Mouse (Mus musculus): Measurements from ENCODE around the gene C1rl. TPM values are rescaled to one million over a fixed set of nuclear protein-coding genes. Genes with fewer than 3 reads are reported as not detected.
"Not testable (repeated sequence)": the region's sequence is repeated elsewhere in the genome, so short reads cannot be mapped to it uniquely, and the experiment has no call there.

The C1rl gene
- polyA plus RNA-seq, 2 experiments: 0.47 to 0.81 TPM

- not testable (repeated sequence) for H3K9ac ChIP-seq (ENCODE audit: low read depth, low read length, severe bottlenecking); H3K4me3 ChIP-seq (replicated peaks; ENCODE audit: low read length); H3K9me3 ChIP-seq (ENCODE audit: control insufficient read depth, low read length); DNase-seq (ENCODE audit: low spot score); ATAC-seq (ENCODE audit: low FRiP score, low read depth); H3K27ac ChIP-seq (replicated peaks; ENCODE audit: low read depth, low read length); H3K36me3 ChIP-seq (ENCODE audit: control insufficient read depth, insufficient read depth, low read length); H3K4me2 ChIP-seq (replicated peaks; ENCODE audit: low read depth, low read length, severe bottlenecking); H3K4me1 ChIP-seq (ENCODE audit: control insufficient read depth, insufficient read depth, low read length); H3K27me3 ChIP-seq (ENCODE audit: control insufficient read depth, insufficient read depth, low read length)
- WGBS: 11% methylated on average over 1 of the region's 1 CpGs
Measured at GRCm38 (mm10) chr6:124542284-124542683, 49.4 kb downstream of the C1rl start, which contains the start of gene C1s1. Gene C1s1 (minus strand): TSS chr6:124542359.

DNA sequence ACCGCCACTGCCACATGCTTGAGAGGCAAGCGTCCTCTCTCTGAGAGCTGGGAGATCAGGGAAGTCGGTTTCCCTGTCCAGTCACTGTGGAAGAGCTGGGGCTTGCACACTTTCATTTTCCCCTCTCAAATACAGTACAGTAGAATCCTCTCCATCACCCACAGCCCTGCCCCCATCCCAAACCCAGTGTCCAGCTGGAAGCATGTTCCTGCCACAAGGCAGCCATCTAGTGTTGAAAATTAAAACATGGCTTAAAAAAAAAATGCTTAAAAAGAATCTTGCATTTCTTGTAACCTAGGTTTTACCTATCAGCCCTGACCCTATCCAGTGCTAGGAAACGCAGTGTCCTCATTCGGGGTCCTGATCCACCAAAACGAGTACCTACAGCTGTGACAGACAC, 51.6 kb downstream of the C1rl start:
- ATAC-seq (ENCODE audit: low FRiP score, low read depth) (no peak), DNase-seq (ENCODE audit: low spot score) (no peak)
- Histone ChIP-seq H3K4me3 (replicated peaks; ENCODE audit: low read length) (no peak overlapping the region), H3K4me2 (replicated peaks; ENCODE audit: low read depth, low read length, severe bottlenecking) (no peak overlapping the region), H3K9me3 (ENCODE audit: control insufficient read depth, low read length) (no peaks in the 10 kb centered on the region; the same call in 1 of the 2 replicates), H3K9ac (ENCODE audit: low read depth, low read length, severe bottlenecking) (no peak overlapping the region), H3K27ac (replicated peaks; ENCODE audit: low read depth, low read length) (no peak overlapping the region), H3K36me3 (ENCODE audit: control insufficient read depth, insufficient read depth, low read length) (no peaks in the 10 kb centered on the region), H3K27me3 (ENCODE audit: control insufficient read depth, insufficient read depth, low read length) (no peaks in the 10 kb centered on the region), H3K4me1 (ENCODE audit: control insufficient read depth, insufficient read depth, low read length) (no peaks in the 10 kb centered on the region)
- TF ChIP-seq POLR2A (IDR thresholded peaks at IDR 0.05; ENCODE audit: borderline replicate concordance, extremely low read depth, insufficient read depth, insufficient read length): no peak
- WGBS: 84% methylated on average over 5 of the region's 6 CpGs

DNA sequence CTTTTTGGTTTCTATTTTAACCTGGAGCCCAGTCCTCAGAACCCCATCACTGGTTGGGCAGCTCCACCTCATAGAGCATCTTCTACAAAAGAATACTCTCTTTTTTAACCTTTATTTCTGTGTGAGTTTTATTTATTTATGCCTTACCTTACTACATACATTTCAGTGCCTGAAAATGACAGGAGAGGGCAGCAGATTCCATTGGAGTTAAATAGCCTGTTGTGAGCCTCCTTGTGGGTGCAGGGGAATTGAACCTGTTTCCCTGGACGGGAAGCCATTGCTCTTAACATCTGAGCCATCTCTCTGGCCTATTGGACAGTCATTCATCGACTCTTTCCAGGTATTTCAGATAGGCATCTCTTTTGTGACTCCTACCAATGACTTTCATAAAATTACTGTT, 52.5 kb downstream of the C1rl start:
- H3K27me3 ChIP-seq (ENCODE audit: control insufficient read depth, insufficient read depth, low read length): no peaks in the 10 kb centered on the region
- no peak overlapping the region for H3K4me3 ChIP-seq (replicated peaks; ENCODE audit: low read length)
- ATAC-seq (ENCODE audit: low FRiP score, low read depth) (no peak), DNase-seq (ENCODE audit: low spot score) (no peak)
- H3K36me3 ChIP-seq (ENCODE audit: control insufficient read depth, insufficient read depth, low read length): no peaks in the 10 kb centered on the region
- no peak overlapping the region for H3K27ac ChIP-seq (replicated peaks; ENCODE audit: low read depth, low read length)
- H3K9ac ChIP-seq (ENCODE audit: low read depth, low read length, severe bottlenecking): no peak overlapping the region
- no peaks in the 10 kb centered on the region; the same call in 1 of the 2 replicates for H3K9me3 ChIP-seq (ENCODE audit: control insufficient read depth, low read length)
- no peaks in the 10 kb centered on the region for H3K4me1 ChIP-seq (ENCODE audit: control insufficient read depth, insufficient read depth, low read length)
- H3K4me2 ChIP-seq (replicated peaks; ENCODE audit: low read depth, low read length, severe bottlenecking): no peak overlapping the region
- WGBS: 84% methylated on average over 2 of the region's 2 CpGs
- no peak for TF ChIP-seq POLR2A (IDR thresholded peaks at IDR 0.05; ENCODE audit: borderline replicate concordance, extremely low read depth, insufficient read depth, insufficient read length)

DNA sequence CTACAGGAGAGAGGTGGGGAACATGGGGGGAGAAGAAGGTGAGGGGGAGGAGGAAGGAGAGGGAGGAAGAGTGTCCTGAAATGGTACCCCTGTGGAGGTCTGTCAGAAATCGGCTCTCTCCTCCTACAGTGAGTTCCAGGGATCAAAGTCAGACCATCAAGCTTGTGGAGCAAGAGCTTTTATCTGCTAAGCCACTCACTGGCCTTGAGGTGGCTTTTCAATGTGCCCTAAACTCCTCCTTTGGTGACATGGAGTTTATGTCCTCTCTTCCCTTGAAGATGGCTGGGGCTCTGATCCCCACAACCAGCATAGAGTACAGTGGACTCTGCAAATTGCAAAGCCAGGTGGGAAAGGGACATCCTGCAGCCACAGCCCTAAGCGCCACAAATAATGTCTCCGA, 55.1 kb downstream of the C1rl start:
- H3K27me3 ChIP-seq (ENCODE audit: control insufficient read depth, insufficient read depth, low read length); H3K36me3 ChIP-seq (ENCODE audit: control insufficient read depth, insufficient read depth, low read length); H3K27ac ChIP-seq (replicated peaks; ENCODE audit: low read depth, low read length); ATAC-seq (ENCODE audit: low FRiP score, low read depth); H3K9ac ChIP-seq (ENCODE audit: low read depth, low read length, severe bottlenecking); H3K9me3 ChIP-seq (ENCODE audit: control insufficient read depth, low read length); DNase-seq (ENCODE audit: low spot score); H3K4me1 ChIP-seq (ENCODE audit: control insufficient read depth, insufficient read depth, low read length); H3K4me2 ChIP-seq (replicated peaks; ENCODE audit: low read depth, low read length, severe bottlenecking); H3K4me3 ChIP-seq (replicated peaks; ENCODE audit: low read length): not testable (repeated sequence)
- WGBS: 100% methylated on average over 2 of the region's 3 CpGs

GRCm38 (mm10) chr6:124549023-124549550, 56.2 kb downstream of the C1rl start:
- no peak for TF ChIP-seq POLR2A (IDR thresholded peaks at IDR 0.05; ENCODE audit: borderline replicate concordance, extremely low read depth, insufficient read depth, insufficient read length)
- Histone ChIP-seq H3K27me3 (ENCODE audit: control insufficient read depth, insufficient read depth, low read length) (no peaks in the 10 kb centered on the region), H3K4me2 (replicated peaks; ENCODE audit: low read depth, low read length, severe bottlenecking) (no peak overlapping the region), H3K9me3 (ENCODE audit: control insufficient read depth, low read length) (peaks cover 8% of the 10 kb centered on the region), H3K4me3 (replicated peaks; ENCODE audit: low read length) (no peak overlapping the region), H3K9ac (ENCODE audit: low read depth, low read length, severe bottlenecking) (no peak overlapping the region), H3K27ac (replicated peaks; ENCODE audit: low read depth, low read length) (no peak overlapping the region), H3K4me1 (ENCODE audit: control insufficient read depth, insufficient read depth, low read length) (no peaks in the 10 kb centered on the region), H3K36me3 (ENCODE audit: control insufficient read depth, insufficient read depth, low read length) (no peaks in the 10 kb centered on the region)
- DNase-seq (ENCODE audit: low spot score): no peak
- 94% methylated on average over 3 of the region's 3 CpGs for WGBS
- ATAC-seq (ENCODE audit: low FRiP score, low read depth): no peak

- DNase-seq (ENCODE audit: low spot score) (no peak), ATAC-seq (ENCODE audit: low FRiP score, low read depth) (no peak)
- Histone ChIP-seq H3K27ac (replicated peaks; ENCODE audit: low read depth, low read length) (peak overlapping the region; percentile 52; the same call in 1 of the 2 replicates), H3K9ac (ENCODE audit: low read depth, low read length, severe bottlenecking) (no peak overlapping the region), H3K27me3 (ENCODE audit: control insufficient read depth, insufficient read depth, low read length) (no peaks in the 10 kb centered on the region), H3K36me3 (ENCODE audit: control insufficient read depth, insufficient read depth, low read length) (no peaks in the 10 kb centered on the region), H3K4me2 (replicated peaks; ENCODE audit: low read depth, low read length, severe bottlenecking) (no peak overlapping the region), H3K4me1 (ENCODE audit: control insufficient read depth, insufficient read depth, low read length) (no peaks in the 10 kb centered on the region), H3K9me3 (ENCODE audit: control insufficient read depth, low read length) (peaks cover 8% of the 10 kb centered on the region), H3K4me3 (replicated peaks; ENCODE audit: low read length) (no peak overlapping the region)
- WGBS: 62% methylated on average over 22 of the region's 22 CpGs
- no peak for TF ChIP-seq POLR2A (IDR thresholded peaks at IDR 0.05; ENCODE audit: borderline replicate concordance, extremely low read depth, insufficient read depth, insufficient read length)
Measured at GRCm38 (mm10) chr6:124552766-124553165, 59.9 kb downstream of the C1rl start.

DNA sequence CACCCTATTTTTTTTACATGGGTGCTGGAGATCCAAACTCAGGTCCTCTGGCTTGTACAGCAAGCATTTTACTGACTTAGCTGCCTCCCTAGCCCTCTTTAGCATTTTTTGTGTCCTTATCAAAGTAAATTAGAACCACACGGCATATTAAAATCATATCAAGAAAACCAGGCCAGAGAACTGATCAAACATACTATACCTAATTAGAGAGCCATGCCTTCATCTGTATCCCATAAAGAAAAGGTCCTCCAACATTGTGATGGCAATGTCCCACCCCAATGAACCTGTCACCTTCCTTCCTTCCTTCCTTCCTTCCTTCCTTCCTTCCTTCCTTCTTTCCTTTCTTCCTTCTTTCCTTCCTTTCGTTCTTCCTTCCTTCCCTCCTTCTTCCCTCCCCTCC, 63.0 kb downstream of the C1rl start:
- H3K27ac ChIP-seq (replicated peaks; ENCODE audit: low read depth, low read length); H3K4me2 ChIP-seq (replicated peaks; ENCODE audit: low read depth, low read length, severe bottlenecking); H3K27me3 ChIP-seq (ENCODE audit: control insufficient read depth, insufficient read depth, low read length); ATAC-seq (ENCODE audit: low FRiP score, low read depth); H3K36me3 ChIP-seq (ENCODE audit: control insufficient read depth, insufficient read depth, low read length); H3K4me1 ChIP-seq (ENCODE audit: control insufficient read depth, insufficient read depth, low read length); H3K9ac ChIP-seq (ENCODE audit: low read depth, low read length, severe bottlenecking); DNase-seq (ENCODE audit: low spot score); H3K9me3 ChIP-seq (ENCODE audit: control insufficient read depth, low read length); H3K4me3 ChIP-seq (replicated peaks; ENCODE audit: low read length): not testable (repeated sequence)
- WGBS: 78% methylated on average over 2 of the region's 2 CpGs
